Mouse (Mus musculus) embryo, embryonic 11.5 days (tissue): ENCODE measurements at regions not wholly inside any gene's neighbourhood (a gene's known extent, or its start where the extent isn't known, plus 50 kb on each side); places are given as distances from the start of the nearest gene placed in this dataset.
A peak's percentile ranks its signal among the peaks of the same experiment; 100 is the strongest.
"Not testable (repeated sequence)": the region's sequence is repeated elsewhere in the genome, so short reads cannot be mapped to it uniquely, and the experiment has no call there.

Experiments used
- DNase-seq: peaks from one replicate; pipeline ENCODE4 v3.0.0-alpha.2; 2012; ENCODE audit warnings: low read depth, low spot score

GRCm38 (mm10) chr11:91524019-91524418 lies 53.3 kb downstream of the Kif2b start:
- no peak for DNase-seq

DNA sequence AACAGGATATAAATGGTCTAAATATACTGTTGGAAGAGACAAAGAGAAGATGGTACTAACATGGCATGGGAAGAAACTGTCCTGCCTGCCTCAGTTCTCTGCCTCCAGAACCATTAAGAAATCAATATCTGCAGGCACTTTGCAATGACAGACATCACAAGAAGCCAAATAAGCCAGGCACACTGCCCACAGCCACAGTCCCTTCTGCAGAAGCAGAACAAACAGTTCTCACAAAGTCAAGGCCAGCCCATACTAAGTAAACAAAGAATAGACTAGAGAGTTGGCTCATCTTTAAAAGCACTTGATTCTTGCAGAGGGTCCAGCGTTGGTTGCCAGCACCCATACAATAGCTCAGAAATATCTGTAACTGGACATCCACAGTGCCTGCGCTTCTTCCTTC lies 98.1 kb downstream of the Kif2b start:
- no peak for DNase-seq

GRCm38 (mm10) chr11:91463578-91464401 lies 113.6 kb downstream of the Kif2b start:
- DNase-seq, result no peak

DNA sequence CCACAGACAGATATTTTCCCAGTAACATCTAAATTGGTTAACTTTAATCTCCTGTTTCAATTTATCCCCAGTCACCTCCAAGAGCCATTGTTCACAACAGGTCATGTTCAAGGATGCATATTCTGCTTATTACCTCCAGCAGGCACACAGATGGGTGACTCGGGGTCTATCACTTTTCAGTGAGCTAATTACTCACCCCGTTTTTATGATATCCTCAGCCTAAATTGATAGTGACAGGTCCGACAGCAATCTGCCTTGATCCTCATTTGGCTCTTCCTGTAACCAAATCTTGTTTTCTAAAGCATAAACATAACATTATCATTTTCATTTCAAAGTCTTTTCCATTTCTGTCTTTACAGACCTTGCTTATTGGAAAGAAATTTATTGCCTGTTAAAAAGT lies 115.4 kb downstream of the Kif2b start:
- DNase-seq, result no peak

GRCm38 (mm10) chr11:91442361-91442760 lies 135.0 kb downstream of the Kif2b start:
- DNase-seq, result no peak

DNA sequence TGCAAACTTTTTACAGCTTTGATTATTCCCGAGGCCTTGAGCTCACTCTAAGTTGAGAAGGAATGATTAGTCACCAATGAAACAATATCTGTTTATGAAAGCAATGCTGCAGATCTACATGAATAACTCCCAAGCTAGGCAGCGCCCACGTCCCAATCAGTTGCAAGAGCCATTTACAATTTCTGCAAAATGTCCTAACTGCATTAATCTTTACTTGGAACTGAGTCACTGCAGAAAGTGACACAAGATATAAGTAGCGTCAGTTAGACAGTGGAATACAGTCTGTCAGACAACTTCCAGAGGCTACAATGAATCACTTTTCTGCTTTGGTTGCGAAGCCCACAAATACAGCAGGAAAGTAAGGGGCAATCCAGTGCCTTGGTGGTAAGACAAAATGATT lies 145.2 kb downstream of the Kif2b start:
- no peak for DNase-seq

GRCm38 (mm10) chr11:91426731-91427130 lies 150.6 kb downstream of the Kif2b start:
- no peak for DNase-seq

DNA sequence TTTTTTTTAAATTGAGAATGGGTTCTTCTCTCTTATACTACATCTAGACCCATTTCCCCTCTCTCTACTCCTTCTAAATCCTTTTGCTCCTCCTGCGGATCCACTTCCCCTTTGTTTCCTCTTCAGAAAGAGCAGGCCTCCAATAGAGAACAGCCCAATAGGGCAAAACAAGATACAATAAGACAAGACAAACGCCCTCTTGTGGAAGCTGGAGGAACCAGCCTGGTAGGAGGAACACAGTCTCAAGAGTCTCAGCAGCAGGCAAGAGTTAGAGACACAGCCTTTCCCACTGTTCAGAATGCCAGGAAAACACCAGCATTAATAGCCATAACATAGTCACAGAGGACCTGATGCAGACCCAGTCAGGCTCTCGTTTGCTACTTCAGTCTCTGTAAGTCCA lies 190.2 kb downstream of the Kif2b start:
- no peak for DNase-seq

DNA sequence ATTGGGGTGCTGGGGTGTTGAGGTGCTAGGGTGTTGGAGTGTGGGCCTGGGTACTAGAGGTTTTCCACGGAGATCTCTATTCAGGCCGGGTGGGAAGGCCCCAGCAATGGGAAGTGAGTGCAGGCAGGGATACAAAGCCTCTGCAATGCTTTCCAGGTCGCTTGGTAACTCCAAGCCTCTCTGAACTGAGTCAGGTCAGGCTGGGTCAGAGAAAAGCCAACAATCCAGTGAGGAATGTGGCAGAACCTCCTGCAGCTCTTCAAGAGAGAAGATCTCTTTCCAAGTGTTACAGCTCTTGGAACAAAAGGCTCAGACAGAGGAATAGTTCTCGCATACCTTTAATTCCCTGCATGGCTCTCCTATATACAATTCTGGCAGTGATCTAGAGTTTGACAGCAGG lies 220.3 kb downstream of the Kif2b start:
- no peak for DNase-seq

DNA sequence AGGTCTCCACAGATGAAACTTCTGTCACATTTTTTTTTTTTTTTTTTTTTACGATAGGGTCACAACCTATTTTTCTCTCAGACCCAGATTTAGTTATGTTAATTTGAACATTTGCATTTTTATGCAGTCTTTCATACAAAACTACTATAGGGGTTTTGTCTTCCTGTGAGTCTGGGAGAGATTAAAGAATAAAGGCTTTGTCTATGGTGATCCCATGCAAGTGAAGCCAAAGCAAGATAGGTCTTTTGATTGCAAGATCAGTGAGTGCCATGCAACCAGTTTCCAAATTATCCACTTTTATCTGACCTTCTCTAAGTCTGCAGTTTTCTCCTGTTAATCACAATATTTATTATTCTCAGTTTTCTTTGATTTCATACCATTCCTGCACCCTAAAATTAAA lies 234.7 kb downstream of the Kif2b start:
- DNase-seq, result no peak

DNA sequence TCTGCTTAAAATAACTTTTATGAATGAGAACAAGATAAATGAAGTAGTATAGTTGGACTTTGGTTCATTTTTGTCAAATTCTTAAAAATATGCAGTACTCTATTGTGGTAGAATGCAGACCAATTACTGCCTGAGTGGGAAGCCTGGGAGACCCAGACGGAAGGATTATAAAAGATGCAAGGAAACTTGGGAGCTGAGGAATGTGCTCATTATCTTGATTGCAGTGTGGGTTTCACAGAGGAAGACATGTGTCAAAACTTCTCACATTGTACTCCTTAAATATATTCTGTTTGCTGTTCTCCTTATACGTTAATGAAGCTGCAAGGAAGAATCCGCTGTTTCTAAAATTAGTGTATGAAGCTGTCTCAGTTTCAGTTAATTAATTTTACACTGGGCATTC lies 244.3 kb downstream of the Kif2b start:
- no peak for DNase-seq

- no peak for DNase-seq
Observed at GRCm38 (mm10) chr11:91327543-91327942, 249.8 kb downstream of the Kif2b start.

- DNase-seq, result no peak
Observed at GRCm38 (mm10) chr11:91310212-91310742, 267.1 kb downstream of the Kif2b start.

DNA sequence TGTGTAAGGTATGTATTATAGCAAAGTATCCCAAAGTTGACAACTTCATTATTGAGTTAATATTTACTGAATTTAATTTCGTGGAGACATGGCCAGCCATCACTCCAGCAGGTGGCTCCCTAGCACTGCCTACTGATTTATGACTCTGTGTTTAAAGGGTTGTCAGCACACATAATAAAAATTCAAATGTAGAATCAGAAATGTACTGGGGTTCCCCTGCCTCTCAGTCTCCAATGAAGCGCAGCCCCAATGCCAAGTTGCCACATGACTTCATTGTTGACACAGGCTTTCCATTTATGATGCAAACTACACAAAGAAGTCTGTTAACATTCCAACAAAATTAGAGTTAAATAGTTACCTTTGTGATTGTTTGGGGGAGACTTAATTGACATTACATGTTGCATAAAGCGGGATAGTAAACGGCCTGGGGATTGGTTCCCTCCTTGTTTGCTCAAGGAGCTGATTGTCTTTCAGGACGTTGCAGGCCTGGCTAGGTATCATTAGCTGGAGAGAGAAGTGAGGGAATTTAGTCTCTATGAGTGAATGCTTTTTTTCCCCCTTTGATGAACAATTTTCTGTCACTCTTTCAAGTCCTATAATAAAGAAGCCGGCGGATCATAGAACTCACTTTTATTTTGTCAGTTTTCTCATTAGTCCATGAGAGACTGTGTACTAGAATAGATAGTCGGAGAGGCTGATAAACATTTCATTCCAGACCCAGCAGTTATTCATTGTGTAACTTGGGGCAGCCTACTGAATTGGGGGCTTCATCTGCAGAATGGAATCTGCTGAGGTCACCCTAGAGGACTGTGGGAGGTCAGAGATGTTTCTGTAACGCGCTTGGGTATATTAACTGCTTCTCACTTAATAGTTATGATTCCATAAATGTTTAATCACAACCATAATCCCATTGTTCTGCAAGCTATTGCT lies 287.9 kb downstream of the Kif2b start:
- peak; percentile 9 for DNase-seq

DNA sequence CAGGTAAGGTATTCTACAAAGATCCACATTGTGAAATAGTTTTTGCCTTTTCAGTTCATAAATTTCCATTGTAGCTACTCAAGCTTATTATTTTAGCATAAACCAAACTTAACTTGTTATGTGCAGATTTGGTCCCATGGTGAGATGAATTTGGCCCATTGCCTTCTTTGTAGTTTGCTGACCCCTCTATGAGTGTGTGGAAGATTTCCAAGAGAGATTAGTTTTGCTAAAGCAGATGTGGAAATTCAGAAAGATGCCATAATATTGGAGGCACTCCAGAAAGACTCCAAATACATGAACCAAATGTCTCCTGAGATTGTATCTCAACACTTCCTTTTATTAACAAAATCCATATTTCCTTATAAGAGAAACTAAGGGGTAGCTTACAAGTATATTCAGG lies 291.0 kb downstream of the Kif2b start:
- no peak for DNase-seq

- no peak for DNase-seq
Observed at GRCm38 (mm10) chr11:91262216-91262615, 315.1 kb downstream of the Kif2b start.

DNA sequence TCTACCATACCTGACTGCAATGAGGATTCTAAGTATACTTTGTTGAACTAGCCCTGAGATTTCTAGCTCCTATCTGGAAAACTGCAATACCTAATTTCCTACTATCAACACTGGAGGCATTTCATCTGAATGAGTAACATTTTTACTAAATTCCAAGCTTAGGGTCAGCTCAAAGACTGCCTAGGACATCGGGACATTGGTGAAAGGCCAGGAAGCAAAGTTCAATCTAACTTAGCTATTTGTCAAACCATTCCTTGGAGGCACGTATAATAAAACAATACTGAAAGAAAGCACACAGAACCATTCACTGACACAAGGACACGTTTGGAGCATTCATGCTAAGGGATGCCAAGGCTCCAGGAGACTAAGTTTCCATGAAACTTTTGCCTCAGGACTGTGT lies 335.3 kb downstream of the Kif2b start:
- DNase-seq, result not testable (repeated sequence)

DNA sequence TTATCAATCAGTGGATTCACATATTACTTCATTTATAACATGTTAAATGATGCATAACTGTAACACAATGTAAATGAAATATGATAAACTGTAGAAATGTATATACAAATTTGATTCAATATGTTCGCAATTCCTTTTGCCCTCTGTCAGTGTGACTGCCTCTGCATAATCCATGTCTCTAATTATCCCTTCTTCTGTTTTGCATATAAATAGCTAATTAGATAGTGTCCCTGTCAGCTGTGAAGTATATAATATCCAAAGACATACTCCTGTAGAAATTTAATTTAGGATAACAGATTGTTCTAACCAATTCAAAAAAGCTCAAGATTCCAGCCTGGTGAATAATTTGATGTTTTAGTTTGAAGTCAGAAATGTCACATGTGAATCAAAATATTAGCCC lies 361.2 kb downstream of the Kif2b start:
- no peak for DNase-seq

DNA sequence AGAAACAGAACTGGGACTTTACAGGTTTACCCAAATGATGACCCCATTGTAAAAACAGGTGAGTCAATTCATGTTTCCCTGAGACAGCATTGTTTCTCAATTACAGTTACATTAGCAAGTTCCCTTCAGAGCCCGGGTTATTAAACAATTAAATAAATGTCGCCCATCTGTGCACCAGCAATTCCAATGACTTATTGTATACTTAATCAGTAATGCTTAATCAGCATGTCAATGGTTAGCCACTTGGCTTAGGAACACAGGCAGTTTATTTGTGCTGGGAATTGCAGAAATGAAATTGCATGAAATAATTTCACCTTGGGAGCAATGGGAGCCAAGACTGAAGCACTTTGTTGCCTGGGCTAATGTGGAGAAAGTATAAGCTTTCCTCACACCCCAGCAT lies 364.3 kb downstream of the Kif2b start:
- DNase-seq, result no peak

GRCm38 (mm10) chr11:91206470-91206869 lies 370.9 kb downstream of the Kif2b start:
- DNase-seq, result no peak

DNA sequence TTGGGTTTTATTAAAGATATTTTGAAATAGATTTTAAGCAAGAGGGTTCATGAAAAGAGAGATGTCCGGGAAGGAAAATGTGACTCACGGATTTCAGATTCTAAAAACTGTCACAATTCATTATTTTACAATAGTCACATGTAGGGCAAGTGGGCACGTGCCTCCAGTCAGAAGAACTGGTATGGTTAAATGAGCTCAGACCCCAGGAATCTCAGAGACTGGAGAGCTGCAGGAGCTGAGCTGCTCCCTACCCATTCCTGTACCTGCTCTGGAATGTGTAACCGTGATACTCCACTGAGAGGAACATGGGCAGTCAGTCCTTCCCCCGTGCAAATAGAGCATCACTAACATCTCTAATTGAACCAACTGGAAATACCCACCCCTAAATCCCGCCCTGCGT lies 372.9 kb downstream of the Kif2b start:
- no peak for DNase-seq

DNA sequence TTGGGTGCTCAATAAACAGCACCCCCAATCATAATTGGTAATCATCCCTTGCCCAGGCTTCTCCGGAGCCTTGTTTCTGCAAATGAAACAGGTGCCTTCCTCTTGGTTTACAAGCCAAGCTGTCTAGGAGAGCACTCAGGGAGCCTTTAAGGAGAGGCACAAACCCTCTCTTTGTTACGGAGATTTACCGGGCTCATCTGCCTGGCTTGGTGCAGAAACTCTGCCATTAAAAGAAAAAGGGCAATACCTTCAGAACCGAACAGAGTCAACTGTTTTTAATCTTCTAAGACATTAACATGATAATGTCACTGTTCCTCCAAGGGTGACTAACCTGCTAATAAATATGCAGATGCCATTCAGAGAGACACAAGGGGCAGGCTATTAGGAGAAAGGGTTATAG lies 380.5 kb downstream of the Kif2b start:
- DNase-seq, result no peak

GRCm38 (mm10) chr11:91196351-91196750 lies 381.0 kb downstream of the Kif2b start:
- no peak for DNase-seq
